Mouse (Mus musculus): Measurements from ENCODE around the gene Akap13. TPM values are rescaled to one million over a fixed set of nuclear protein-coding genes. Genes with fewer than 3 reads are reported as not detected.

Akap13 gene
- total and polyA plus RNA-seq, 3 experiments, result 11.4 to 32.5 (median 27.7) TPM

- Histone ChIP-seq H3K79me2 (replicated peaks; ENCODE audit: control insufficient read depth, extremely low read depth, insufficient read depth, poor library complexity, severe bottlenecking) (no peaks in the 10 kb centered on the region; the same call in 1 of the 2 replicates), H3K27me3 (replicated peaks) (no peaks in the 10 kb centered on the region), H3K9me3 (replicated peaks; ENCODE audit: low read length) (no peaks in the 10 kb centered on the region), H3K27ac (ENCODE audit: insufficient read depth, low read depth) (no peak overlapping the region), H3K9ac (ENCODE audit: insufficient read depth, low read depth) (0 out of 2 replicates have a peak overlapping the region, but pooled peaks have one; percentile 44), H3K36me3 (replicated peaks in 1 of 2; ENCODE audit: control insufficient read depth in 1 of 2, insufficient read depth in 1 of 2, low read length in 1 of 2) (peaks cover 3 to 31% of the 10 kb centered on the region in 2 experiments), H3K4me1 (ENCODE audit: control insufficient read depth in 1 of 2, insufficient read depth in 2 of 2) (peaks cover 2 to 32% of the 10 kb centered on the region in 2 experiments; a peak in 3 of 4 replicates), H3K4me2 (ENCODE audit: insufficient read depth, low read depth, poor library complexity, severe bottlenecking) (peak overlapping the region; percentile 31; the same call in 1 of the 2 replicates), H3K4me3 (replicated peaks in 1 of 3; ENCODE audit: low read depth in 2 of 3, low read length in 2 of 3, poor library complexity in 1 of 3) (no peak overlapping the region)
- TF ChIP-seq UBTF (IDR thresholded peaks at IDR 0.05; ENCODE audit: low read depth, low read length) (no peak), ZMIZ1 (IDR thresholded peaks at IDR 0.05; ENCODE audit: low read depth, low read length) (no peak), MAX (IDR thresholded peaks at IDR 0.05; ENCODE audit: low read length) (peak; percentile 42; the same call in 1 of the 2 replicates), JUND (conservative IDR thresholded peaks at IDR 0.05; ENCODE audit: low read depth, low read length) (no peak)
- in situ Hi-C loops (cut with MboI; ENCODE audit: low pct_ligation_motif_present, low pct_unique_long_range_greater_than_20kb, low sequenced_read_pairs) (no loop called here), dilution Hi-C loops (cut with MboI; ENCODE audit: extremely low pct_ligation_motif_present, extremely low pct_unique_long_range_greater_than_20kb, low sequenced_read_pairs) (no loop called here)
- no peak for DNase-seq (ENCODE audit: extremely low read depth)
Measured at GRCm38 (mm10) chr7:75575800-75576585, 120.7 kb downstream of the Akap13 start.

GRCm38 (mm10) chr7:75576851-75577250 is 121.5 kb downstream of the Akap13 start:
- no peak overlapping the region for H3K27ac ChIP-seq (ENCODE audit: insufficient read depth, low read depth)

GRCm38 (mm10) chr7:75577353-75577752 is 122.0 kb downstream of the Akap13 start:
- Histone ChIP-seq H3K4me3 (replicated peaks in 1 of 3; ENCODE audit: low read depth in 2 of 3, low read length in 2 of 3, poor library complexity in 1 of 3) (no peak overlapping the region), H3K9ac (ENCODE audit: insufficient read depth, low read depth) (no peak overlapping the region), H3K79me2 (replicated peaks; ENCODE audit: control insufficient read depth, extremely low read depth, insufficient read depth, poor library complexity, severe bottlenecking) (no peaks in the 10 kb centered on the region; the same call in 1 of the 2 replicates), H3K9me3 (replicated peaks; ENCODE audit: low read length) (no peaks in the 10 kb centered on the region), H3K4me1 (ENCODE audit: control insufficient read depth in 1 of 2, insufficient read depth in 2 of 2) (peaks cover 2 to 23% of the 10 kb centered on the region in 2 experiments; a peak in 3 of 4 replicates), H3K4me2 (ENCODE audit: insufficient read depth, low read depth, poor library complexity, severe bottlenecking) (no peak overlapping the region), H3K36me3 (replicated peaks in 1 of 2; ENCODE audit: control insufficient read depth in 1 of 2, insufficient read depth in 1 of 2, low read length in 1 of 2) (peaks cover 3 to 38% of the 10 kb centered on the region in 2 experiments), H3K27ac (ENCODE audit: insufficient read depth, low read depth) (no peak overlapping the region), H3K27me3 (replicated peaks) (no peaks in the 10 kb centered on the region)
- no peak for DNase-seq (ENCODE audit: extremely low read depth)
- in situ Hi-C loops (cut with MboI; ENCODE audit: low pct_ligation_motif_present, low pct_unique_long_range_greater_than_20kb, low sequenced_read_pairs) (no loop called here), dilution Hi-C loops (cut with MboI; ENCODE audit: extremely low pct_ligation_motif_present, extremely low pct_unique_long_range_greater_than_20kb, low sequenced_read_pairs) (no loop called here)
- TF ChIP-seq KAT2A (IDR thresholded peaks at IDR 0.05; ENCODE audit: insufficient replicate concordance, low read length) (no peak), USF1 (IDR thresholded peaks at IDR 0.05; ENCODE audit: low read depth, low read length) (no peak), ZC3H11A (IDR thresholded peaks at IDR 0.05; ENCODE audit: low read depth, low read length) (no peak), PAX5 (IDR thresholded peaks at IDR 0.05; ENCODE audit: low read length) (no peak), MXI1 (IDR thresholded peaks at IDR 0.05; ENCODE audit: low read depth, low read length) (no peak), NRF1 (IDR thresholded peaks at IDR 0.05; ENCODE audit: low read depth, low read length) (no peak), POLR2AphosphoS2 (IDR thresholded peaks at IDR 0.05; ENCODE audit: low read depth, low read length) (no peak), IRF4 (IDR thresholded peaks at IDR 0.05; ENCODE audit: low read depth, low read length) (no peak), TBP (conservative IDR thresholded peaks at IDR 0.05; ENCODE audit: low read depth, low read length) (no peak), MAFK (IDR thresholded peaks at IDR 0.05; ENCODE audit: insufficient replicate concordance, low read length) (no peak), BHLHE40 (IDR thresholded peaks at IDR 0.05; ENCODE audit: low read depth, low read length) (no peak), HCFC1 (IDR thresholded peaks at IDR 0.05; ENCODE audit: low read depth, low read length) (no peak)

More at GRCm38 (mm10) chr7:75576851-75577250, 121.5 kb downstream of the Akap13 start:
- Histone ChIP-seq H3K9ac (ENCODE audit: insufficient read depth, low read depth) (no peak overlapping the region), H3K4me2 (ENCODE audit: insufficient read depth, low read depth, poor library complexity, severe bottlenecking) (no peak overlapping the region), H3K4me1 (ENCODE audit: control insufficient read depth in 1 of 2, insufficient read depth in 2 of 2) (peaks cover 2 to 26% of the 10 kb centered on the region in 2 experiments; a peak in 3 of 4 replicates), H3K79me2 (replicated peaks; ENCODE audit: control insufficient read depth, extremely low read depth, insufficient read depth, poor library complexity, severe bottlenecking) (no peaks in the 10 kb centered on the region; the same call in 1 of the 2 replicates), H3K27me3 (replicated peaks) (no peaks in the 10 kb centered on the region), H3K4me3 (replicated peaks in 1 of 3; ENCODE audit: low read depth in 2 of 3, low read length in 2 of 3, poor library complexity in 1 of 3) (no peak overlapping the region), H3K36me3 (replicated peaks in 1 of 2; ENCODE audit: control insufficient read depth in 1 of 2, insufficient read depth in 1 of 2, low read length in 1 of 2) (peaks cover 3 to 35% of the 10 kb centered on the region in 2 experiments), H3K9me3 (replicated peaks; ENCODE audit: low read length) (no peaks in the 10 kb centered on the region)
- peak in 1 of 2 experiments; percentile 15; a peak in 1 of 4 replicates for TF ChIP-seq CTCF (conservative IDR thresholded peaks at IDR 0.05 in 1 of 2, IDR thresholded peaks at IDR 0.05 in 1 of 2; ENCODE audit: low read depth in 2 of 2, low read length in 2 of 2)
- TF ChIP-seq SMC3 (IDR thresholded peaks at IDR 0.05; ENCODE audit: low read depth, low read length), result peak; percentile 24
- TF ChIP-seq NELFE (IDR thresholded peaks at IDR 0.05; ENCODE audit: low read depth, low read length), result no peak
- in situ Hi-C loops (cut with MboI; ENCODE audit: low pct_ligation_motif_present, low pct_unique_long_range_greater_than_20kb, low sequenced_read_pairs) (no loop called here), dilution Hi-C loops (cut with MboI; ENCODE audit: extremely low pct_ligation_motif_present, extremely low pct_unique_long_range_greater_than_20kb, low sequenced_read_pairs) (no loop called here)
- no peak for DNase-seq (ENCODE audit: extremely low read depth)
